Mouse (Mus musculus) frontal cortex, adult 2 months (tissue): ENCODE measurements at regions not wholly inside any gene's neighbourhood (a gene's known extent, or its start where the extent isn't known, plus 50 kb on each side); places are given as distances from the start of the nearest gene placed in this dataset.

Experiments
- DNase-seq, 2 experiments: peaks; one replicate each; pipeline ENCODE4 v3.0.0; 2022; ENCODE audit warnings: low spot score in 1 of 2; ENCODE audit errors: extremely low spot score in 1 of 2

DNA sequence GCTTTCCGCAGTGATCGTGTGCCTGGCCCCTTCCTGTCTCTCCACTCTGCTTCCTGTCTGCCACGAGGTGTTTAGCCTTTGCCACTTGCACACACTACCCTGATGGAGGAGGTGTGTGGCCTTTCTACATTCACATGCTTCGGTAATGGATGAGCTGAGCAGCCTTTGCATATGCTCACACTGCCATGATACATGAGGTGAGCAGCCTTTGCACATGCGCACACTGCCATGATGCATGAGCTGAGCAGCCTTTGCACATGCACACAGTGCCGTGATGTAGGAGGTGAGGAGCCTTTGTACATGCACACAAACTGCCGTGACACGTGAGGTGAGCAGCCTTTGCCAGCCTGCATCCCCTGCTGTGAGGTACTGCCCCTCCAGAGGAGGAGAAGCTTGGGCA lies 58.3 kb downstream of the Erv3 start:
- DNase-seq: no peak

DNA sequence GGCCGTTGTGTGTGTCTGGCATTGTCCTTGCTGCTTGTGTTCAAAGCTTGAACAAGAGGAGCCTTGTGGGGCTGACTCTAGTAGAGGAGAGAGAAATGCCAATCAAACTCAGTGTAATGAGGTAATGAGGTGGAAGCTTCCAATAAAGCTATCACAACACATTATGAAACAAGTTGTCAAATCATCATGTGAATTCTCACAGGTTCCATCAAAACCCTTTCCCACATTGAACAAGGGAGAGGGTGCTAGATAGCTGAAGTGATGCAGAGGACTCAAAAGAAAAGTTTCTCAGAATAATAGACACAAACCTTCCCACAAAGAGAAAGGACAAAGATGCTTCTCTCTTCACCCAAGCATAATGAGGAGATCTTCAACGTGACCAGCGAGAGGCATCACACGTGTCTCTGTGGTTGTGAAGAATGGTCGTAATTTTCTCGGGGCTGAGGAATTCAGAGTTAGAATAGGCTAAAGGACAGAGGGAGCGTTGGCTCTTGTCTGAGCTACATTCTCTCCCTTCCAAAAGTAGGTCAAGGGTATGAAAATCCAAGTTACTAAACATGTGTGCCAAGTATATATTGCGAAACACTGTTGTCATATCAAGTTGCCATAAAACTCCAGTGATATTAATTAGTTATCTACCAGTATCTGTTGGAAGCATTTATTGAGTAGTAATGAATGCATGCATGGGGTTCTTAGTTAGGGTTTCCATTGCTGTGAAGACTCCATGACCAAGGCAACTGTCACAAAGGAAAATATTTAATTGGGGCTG lies 59.2 kb downstream of the Erv3 start:
- DNase-seq: no peak

DNA sequence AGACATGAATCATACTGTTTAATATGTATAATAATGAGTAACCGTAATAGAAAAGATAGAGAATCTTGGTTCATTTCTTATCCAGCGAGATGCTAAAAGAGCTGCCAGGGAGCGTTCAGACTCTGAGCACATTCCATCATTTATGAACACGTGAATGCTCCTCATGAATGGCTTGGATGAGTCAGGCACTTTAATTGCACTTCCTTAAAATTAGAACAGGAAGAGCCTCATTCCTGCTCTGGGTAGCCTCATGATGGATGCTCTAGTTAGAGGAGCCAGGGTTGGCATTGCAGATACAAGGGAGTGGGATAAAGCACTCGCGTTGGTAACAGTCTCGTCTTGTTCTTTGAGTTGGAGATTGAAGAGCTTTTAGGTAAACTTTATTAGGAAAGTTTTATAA lies 60.1 kb downstream of the Erv3 start:
- DNase-seq: peak in 1 of 2 experiments; percentile 38

GRCm38 (mm10) chr2:131797001-131797693 lies 62.4 kb downstream of the Erv3 start:
- DNase-seq: no peak

- no peak for DNase-seq
Observed at GRCm38 (mm10) chr2:131775381-131775780, 84.2 kb downstream of the Erv3 start.

DNA sequence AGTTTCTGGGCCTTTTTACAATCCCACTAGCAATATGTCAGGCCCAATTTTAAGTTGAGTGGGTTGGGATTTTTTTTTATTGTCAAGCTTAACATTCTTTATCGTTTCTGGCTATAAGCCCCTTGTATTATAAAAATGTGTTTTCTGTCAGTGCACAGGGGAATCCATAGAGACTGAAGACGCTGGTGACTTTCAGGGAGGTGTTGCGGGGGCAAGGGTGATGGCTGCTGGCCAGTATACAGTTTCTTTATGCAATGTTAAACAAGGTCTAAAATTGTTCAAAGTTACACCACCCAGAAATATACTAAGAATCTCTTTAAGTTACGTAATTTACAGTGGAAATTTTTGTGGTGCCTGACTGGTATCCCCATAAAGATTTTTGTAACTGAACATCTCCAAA lies 85.9 kb downstream of the Erv3 start:
- DNase-seq: peak; percentile 28 to 63

DNA sequence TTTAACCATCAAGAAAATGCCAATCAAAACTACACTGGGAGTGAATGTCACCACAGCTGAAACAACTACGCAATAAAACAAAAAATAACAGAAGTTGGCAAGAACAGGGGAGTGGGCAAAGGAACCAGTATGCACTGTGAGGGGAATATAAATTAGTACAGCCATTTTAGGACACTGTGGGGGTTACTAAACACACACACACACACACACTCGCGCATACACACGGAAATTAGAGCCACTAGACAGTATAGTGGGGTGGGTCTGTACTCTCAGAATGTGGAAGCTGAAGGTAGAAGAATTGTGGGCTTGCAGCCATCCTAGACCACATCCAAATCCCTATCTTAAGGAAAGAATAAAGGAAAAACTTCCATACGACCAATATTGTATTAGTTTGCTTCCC lies 87.4 kb downstream of the Erv3 start:
- no peak for DNase-seq

DNA sequence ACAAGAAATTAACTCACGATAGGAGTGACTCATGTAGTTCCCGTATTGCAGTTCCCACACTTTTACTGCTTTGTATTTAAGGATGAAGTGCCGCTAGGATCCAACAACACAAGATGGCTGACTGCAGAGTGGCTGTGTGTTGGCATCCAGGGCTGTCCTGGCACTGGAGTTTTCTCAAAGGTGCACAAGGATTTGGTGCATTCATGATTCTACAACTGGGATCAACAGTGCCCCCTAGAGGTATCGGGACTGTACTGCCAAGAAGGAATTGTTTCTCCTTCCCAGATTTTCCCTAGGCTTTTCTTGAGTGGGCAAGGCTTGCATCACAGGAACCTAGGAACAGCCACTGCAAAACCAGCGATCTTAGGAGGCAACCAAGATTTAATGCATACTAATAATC lies 88.7 kb downstream of the Erv3 start:
- peak; percentile 56 to 90 for DNase-seq

- DNase-seq: no peak
Observed at GRCm38 (mm10) chr2:131769656-131770210, 89.8 kb downstream of the Erv3 start.

DNA sequence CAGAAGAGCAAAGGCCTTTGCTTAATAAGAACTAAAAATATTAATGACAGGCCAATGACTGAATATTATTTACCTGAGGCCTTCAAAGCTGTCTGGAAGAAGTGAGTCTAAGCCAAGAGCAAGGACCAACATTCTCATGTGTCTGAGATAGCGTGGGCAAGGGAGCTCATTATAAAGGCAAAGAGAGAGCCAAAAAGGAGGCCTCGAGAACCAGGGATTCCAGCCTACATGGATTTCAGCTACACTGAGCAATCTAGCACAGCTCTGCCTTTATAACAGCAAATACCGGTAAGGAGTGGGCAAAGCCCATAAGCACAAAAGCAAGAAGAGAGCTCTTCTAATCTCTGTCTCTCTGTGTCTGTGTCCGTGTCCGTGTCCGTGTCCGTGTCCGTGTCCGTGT lies 93.0 kb downstream of the Erv3 start:
- DNase-seq: no peak

GRCm38 (mm10) chr2:131761507-131761906 lies 98.0 kb downstream of the Erv3 start:
- DNase-seq: no peak

GRCm38 (mm10) chr2:131757183-131757903 lies 102.2 kb downstream of the Erv3 start:
- no peak for DNase-seq

DNA sequence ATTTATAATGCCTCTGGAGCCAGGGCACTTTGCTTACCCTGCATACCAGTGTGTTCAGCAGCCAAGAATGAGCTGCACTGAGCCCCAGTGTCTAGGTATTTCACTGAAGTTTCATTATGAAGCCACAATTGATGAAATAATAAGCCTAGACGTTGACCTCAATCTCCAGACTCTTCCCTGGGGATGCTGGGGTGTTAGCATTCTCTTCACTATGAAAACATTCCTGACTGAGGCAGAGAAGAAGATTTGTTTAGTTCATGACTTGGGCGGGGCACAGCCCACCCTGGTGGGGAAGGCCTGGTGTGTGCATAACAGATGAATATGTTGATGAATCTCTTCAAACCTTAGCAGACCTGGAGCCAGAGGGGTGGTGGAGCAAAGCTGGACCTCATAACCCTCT lies 104.4 kb downstream of the Erv3 start:
- DNase-seq: no peak

- no peak for DNase-seq
Observed at GRCm38 (mm10) chr2:131753436-131753835, 106.1 kb downstream of the Erv3 start.

GRCm38 (mm10) chr2:131750679-131751078 lies 108.9 kb downstream of the Erv3 start:
- no peak for DNase-seq

DNA sequence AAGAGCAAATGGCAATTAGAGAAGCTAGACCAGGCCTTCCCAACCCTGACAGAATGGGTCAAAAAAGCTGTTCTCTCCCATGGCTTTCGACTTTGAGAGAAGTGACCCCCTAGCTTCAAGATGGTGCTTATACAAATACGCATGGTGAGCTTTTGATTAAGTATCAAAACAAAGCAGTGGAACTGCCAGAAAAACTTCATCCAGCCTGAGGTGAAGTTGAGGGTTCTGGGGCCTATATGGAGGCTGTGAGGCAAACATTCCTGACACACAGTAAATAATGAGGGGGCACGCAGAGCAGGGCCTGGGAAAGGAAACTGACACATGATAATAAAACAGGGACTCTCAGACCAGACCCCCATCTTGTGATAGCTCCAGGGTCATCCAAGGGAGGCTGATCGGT lies 109.3 kb downstream of the Erv3 start:
- no peak for DNase-seq

GRCm38 (mm10) chr2:131749746-131750145 lies 109.8 kb downstream of the Erv3 start:
- DNase-seq: no peak

GRCm38 (mm10) chr2:131748791-131749190 lies 110.8 kb downstream of the Erv3 start:
- peak; percentile 79 to 87 for DNase-seq

DNA sequence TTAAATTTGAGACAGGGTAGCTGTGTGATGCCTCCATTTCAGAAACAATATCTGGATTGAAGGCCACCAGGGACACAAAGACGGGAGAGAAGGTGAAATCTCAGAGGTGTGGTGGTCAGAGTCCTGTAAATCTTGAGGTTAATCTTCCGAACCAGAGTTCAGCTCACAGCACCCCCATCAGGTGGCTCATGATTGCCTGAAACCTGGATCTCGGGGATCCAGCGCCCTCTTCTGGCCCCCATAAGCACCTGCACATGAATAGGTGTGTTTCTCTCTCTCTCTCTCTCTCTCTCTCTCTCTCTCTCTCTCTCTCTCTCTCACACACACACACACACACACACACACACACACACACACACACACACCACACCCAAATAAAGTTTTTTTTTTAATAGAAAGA lies 111.8 kb downstream of the Erv3 start:
- no peak for DNase-seq

DNA sequence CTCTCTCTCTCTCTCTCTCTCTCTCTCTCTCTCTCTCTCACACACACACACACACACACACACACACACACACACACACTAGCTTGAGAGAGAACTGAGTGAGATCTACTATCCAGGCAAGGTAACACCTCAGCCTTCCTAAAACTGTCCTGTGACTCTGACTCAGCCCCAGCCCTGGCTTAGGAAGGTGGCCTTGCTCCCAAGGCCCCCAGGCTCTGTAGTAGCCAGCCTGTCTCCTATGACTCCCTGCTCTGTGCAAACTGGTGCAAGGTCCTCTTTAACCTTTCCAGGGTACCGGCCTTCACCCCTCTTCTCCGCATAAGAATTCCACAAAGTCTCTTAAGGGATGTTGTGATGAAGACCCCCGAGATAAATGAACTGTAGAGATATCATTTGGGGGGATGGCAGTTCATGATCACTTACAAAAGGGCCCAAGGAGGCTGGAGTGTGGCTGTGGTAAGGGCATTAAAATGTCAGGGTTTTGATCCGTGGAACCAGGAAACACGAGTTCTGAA lies 114.1 kb downstream of the Erv3 start:
- no peak for DNase-seq

- DNase-seq: no peak
Observed at GRCm38 (mm10) chr2:131744957-131745356, 114.6 kb downstream of the Erv3 start.
